Mouse (Mus musculus) testis, postnatal 10 days (tissue): ENCODE results near the gene Dync2li1.

Experiments
- DNase-seq: peaks from one replicate; pipeline ENCODE4 v3.0.0; 2021; ENCODE audit warnings: low spot score

Gene Dync2li1

DNA sequence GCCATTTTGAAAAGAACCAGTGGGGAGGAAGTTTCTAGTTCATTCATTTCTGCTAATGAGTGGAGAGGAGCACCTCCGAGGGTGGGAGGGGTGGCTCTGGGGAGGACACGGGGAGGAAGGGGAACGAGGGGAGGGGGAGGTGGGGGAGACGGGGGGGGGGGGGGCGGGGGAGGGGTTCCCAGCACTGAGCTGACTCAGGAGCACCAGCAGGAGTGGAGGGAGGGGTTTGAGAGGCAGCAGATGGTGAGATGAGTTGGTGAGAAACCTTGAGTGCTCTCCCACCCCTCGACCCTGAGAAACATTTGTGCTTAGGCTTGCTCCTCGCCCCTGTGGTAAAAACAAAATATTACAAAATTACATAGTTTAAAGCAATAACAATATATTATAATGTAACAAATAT lies 19.6 kb downstream of the Dync2li1 start:
- no peak for DNase-seq

DNA sequence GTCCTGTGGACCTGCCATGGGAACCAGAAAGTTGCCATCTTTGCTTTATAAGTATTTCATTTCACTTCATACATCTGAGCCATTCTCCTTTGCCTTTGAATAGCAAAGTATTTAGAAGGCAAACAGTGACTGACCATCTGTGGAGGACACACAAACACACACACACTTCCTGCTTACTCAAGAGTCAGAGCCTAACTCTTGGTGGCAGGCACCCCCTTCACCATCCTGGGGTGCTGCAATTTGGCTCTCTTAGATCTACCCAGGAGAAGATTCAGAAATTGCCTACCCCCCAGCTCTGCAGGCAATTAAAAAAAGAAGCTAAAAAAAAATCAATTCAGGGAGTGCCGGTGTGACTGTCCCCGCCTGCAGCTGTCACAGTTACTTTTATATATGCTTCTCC lies 20.2 kb downstream of the Dync2li1 start:
- no peak for DNase-seq

DNA sequence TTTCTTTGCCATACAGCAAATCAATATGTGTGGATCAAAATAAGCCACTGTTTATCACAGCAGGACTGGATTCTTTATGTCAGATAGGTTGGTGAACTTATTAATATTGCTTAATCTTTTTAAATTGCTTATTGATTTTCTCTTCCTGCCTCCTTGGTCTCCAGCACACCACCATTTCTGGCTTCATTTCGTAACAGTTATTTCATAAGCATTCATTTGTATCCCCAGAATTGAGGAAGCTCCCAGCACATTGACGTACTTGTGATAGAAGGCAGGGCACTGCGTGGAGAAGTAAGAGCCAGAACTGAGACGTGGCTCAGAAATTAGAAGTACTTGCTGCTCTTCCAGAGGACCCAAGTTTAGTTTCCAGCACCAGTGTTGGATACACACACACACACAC lies 21.3 kb downstream of the Dync2li1 start:
- DNase-seq: no peak

DNA sequence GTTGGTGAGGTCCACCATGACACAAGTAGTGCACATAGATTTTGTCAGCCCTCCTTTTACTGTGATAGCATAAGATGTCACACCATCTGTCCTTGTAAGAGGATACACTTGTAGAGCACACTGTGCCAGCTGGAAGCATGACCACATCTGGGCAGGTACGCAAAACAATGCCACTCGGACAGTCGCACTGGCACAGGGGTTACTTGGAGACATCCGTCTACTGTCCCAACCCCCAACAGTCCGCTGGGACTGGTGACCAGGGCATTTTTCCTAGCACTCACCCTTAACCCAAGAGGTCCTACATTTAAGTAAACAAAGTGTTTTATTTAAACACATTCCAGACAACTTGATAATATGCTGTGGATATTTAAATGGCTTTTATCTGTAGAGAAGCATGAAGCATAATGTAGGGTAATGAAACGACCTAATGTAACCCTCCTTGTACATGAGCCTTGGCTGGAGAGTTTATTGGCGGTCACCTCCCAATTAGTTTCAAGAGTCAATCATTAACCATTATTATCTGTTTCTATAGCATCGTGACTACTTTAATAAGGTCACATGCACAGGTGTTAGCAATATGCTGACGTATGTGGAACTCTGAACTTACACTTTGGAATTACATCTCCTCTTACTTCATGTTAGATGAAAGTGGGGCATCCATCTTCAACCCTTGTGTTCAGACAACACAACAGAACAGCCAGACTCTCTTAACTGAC lies 24.2 kb downstream of the Dync2li1 start:
- DNase-seq: no peak

DNA sequence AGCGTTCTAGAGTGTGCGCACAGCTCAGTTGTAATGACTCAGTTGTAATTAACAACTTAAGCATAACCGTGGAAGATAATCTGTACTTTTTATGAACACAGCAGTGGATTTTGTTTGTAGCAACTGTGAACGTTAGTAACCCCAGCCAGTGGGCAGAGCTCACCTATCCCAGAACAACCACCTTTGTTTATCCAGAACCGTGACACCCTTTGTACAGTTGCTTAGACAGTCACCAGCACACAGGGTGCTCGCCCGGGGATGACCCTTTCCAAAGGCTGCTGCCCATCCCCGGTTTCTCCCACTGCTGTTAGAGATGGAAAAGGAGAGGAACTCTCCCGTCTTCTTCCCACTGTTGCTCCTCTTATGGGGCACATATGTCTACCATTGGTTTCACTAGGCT lies 27.2 kb downstream of the Dync2li1 start:
- DNase-seq: no peak

DNA sequence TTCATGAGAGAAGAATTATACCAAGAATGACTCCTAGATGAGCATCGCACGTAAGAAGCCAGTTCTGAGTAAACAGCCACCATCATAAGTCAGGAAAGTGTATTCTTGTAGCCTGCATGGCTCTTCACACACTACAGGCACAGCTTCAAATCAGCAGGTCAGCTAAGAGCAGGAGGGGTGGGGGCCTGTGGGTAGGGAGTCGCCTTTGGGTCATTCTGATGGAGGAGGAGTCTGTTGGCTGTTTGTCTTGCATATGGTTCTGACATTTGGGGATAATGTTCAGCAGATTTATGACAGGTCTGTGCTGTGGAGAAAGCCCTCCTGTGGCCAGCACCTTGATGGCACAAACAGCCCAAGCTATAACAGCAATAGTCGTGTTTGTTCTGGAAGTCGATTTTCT lies 29.9 kb downstream of the Dync2li1 start:
- no peak for DNase-seq

DNA sequence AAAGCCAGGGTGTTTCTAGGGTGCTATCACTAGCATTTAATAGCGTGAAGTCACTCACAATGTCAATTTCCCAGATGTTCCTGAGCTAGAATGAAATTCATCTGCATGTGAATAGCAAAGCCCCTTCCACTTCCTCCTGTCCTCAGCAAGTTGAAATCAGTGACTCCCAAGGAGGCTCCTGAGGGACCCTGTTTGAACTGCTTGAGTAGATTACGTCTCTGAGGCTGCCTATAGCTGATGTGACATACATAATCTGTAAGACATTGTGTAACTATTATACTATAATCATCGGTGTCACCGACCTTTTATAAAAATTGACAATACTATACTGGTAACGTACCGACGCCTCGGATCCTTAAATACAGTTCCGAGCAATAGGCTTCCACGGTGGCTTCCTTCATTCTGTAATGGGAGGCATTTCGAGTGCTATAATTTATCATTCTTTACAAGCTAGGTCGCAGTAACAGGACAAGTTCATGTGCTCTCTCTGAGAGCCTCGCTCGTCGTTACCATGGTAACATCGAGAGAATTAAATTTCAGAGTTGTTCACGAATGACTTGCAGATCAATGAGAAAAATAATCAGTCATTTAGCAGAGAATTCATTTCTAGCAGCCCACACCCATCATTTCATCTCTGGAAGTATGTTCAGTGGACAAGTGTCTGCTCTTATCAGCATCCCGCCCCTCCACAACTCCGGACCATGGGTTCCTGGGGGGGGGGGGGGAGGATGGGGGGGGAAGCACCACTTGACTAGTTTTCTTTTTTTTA lies 30.5 kb downstream of the Dync2li1 start:
- DNase-seq: no peak

DNA sequence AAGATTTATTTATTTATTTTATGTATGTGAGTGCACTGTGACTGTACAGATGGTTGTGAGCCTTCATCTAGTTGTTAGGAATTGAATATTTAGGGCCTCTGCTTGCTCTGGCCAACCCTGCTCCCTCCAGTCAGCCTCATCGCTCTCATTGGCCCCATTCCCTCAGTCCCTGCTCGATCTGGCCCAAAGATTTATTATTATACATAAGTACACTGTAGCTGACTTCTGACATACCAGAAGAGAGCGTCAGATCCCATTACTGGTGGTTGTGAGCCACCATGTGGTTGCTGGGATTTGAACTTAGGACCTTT lies 31.1 kb downstream of the Dync2li1 start:
- no peak for DNase-seq

DNA sequence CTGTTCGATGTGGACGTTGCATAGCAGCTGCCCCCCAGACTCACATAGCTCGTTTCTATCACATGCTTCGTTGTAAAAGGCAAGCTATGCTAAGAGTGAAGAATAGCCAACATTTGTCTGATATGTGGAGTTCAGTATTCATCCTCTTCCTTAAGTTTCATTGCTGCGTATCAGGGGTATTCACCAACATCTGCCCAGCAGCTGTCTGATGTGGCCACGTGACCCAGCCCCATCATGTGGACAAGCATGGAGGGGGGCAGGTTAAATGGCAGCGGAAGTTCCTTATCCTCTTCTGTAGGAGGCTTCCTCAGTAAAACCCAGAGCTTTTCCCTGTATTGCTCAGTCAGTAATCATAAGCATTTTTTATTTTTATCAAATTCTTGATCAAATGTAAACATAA lies 31.5 kb downstream of the Dync2li1 start:
- no peak for DNase-seq

DNA sequence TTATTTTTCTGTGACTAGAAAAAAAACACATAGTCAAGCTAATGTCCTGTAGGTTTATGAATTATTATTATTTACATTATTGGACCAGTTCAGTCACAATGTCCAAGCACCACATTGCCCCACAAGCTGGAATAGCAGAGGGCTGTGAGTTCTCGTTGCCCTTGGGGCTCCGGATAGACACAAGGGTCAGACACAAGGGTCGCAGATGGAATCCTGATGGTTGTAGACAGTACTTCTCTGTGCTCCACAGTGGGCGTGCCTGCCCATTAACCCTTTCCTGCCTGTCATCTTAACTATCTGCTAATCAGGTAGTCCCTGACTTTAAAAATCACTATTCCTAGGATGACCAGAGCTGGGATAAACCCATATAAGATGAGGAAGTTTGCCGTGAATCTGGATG lies 31.9 kb downstream of the Dync2li1 start:
- no peak for DNase-seq

DNA sequence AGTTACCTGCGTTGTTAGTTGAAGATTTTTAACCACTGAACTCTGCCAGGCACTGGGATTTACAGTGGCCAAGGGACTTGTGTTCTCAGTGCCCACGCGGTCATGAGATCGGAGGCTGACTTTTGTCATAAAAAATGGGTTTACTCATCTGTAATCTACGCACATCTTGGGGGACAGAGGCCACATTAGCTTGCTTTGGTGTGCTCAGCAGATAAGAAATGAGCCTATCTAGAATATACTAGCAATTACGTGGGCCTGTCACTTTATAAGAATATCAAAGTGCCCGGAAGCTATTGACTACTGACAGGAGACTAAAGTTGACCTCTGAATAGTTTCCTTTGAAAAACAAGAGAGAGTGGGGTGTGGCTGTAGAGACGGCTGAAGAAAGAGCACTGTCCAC lies 32.7 kb downstream of the Dync2li1 start:
- DNase-seq: no peak

DNA sequence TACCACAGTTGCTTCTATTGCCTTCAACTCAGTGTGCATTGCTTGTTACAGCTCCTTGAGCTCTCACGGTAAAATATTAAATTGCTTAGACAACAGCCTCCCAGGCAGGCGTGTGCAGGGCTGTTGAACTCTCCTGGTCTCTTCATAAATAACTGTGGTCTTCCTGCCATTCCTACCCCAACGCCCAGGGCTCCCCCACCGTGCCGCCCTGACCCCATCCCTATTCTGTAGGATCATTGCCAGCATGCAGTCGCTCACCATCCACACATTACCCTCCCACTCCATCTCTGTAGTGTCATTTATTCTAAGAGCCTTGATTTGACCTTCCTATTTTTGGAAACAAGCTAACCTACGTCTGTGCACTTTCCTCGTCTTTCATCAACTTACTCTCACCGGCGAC lies 38.8 kb downstream of the Dync2li1 start:
- DNase-seq: no peak

DNA sequence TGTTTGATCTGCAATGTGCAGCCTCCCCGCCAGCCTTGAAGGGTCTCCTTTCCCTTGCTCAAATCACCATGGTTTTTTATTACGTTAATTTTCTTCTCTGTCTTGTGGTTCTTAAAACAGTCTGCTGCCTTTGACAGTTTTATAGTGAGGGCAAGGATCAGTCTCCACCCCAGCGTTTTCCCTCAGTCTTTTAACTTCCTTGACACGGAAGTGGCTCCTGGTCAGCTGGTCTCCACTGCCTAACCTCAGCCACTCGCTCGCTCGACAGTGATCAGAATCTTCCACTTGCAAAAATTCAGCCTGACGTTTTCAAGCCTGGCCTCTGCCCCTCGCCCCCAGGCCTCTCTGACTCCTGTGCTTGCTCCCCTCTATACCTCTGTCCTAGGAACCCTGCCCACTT lies 39.4 kb downstream of the Dync2li1 start:
- no peak for DNase-seq

DNA sequence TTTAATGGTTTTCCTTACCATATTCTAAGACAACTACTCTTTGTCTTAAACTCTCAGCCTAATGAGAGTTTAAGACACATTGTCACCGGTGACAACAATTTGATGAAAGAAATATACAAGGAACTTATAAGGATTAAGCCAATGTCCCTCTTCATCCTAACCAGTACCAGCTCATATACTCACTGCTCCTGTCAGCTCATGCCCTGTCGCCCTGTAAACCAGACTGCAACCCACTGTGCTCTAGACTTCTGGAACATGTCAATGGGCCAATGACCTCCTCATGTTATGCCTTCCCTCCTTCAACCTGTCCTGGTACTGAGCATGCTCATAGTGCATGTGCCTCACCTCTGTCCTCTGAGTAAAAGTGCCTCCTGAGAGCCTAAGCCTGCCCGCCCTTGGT lies 41.6 kb downstream of the Dync2li1 start:
- no peak for DNase-seq

DNA sequence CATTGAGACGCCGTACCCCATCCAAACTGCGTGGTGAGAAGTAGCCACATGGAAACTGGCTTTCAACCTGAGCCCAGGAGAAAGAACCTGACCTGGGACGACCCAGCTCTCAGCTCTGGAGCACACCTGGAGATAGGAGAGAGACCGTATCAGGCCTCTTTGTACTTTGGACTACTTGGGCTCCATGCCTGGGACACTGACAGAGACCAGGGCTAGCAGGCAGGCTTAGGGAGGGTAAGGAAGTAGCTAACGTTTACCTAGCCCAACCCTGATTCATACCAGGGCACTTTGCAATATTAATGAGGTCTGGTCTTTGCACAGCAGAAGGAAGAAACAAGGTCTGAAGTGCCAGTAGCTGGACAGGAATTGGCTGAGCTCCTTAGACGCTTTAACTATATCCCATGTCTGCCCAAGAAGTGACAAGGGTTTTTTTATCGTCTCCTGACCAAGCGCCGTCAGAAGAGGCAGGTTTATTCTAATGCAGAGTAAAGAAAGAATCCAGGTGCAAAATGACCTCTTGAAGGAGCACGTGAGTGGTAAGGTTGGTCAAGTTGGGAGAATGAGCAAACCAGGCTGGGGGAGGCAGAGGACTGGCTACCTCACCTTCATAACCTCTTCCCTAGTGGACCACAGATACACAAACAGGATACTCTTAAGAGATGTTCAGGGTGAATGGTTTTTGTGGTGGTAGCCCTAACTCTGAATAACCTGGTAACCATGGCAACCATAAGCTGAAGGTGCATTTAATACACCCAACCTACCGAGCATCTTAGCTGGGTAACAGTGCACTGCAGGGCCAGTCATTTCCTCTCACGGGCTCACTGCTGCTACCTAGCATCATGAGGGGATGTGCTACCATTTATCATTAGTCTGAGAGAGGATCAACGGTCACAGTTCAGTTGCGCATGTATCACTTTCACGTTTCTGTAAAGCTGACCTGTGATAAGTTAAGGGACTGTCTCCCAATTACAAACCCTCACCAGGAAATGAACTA lies 46.4 kb downstream of the Dync2li1 start:
- no peak for DNase-seq

DNA sequence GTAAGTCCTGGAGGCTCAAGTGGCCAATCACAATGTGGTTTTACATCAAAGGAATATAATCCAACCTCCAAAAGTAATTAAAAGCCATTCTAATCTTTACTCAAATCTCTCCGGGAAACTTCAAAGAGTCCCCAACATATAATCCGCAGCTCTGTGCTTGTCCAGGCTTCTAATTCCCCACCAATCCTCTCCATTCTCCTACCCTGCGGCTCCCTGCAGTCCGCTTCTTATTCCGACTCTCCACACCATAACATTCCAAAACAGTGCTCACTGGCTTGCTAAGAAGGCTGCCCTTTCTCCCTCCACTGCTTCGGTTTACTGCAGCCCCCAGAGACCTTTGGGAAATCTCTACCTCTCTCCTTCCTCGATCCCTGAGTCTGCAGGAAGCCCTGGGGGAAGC lies 47.8 kb downstream of the Dync2li1 start:
- no peak for DNase-seq

DNA sequence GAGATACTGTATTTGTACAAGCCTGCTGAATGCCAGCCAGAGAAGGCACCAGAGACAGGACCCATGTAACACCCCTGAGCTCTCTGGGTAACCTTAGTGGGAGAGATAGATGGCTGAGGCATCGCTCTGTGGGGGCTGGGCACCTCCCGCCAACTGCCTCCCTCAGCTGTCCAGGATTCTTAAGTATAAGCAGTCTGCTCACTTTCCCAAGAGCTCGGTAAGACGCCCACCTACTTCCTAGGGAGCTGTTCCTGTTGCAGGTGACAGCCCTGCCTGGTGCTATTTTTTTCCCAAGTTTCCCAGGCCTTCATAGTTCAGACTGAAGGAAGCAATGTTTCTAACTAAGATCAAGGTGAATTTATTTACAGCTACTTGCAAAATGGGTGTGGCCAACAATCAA lies 48.9 kb downstream of the Dync2li1 start:
- DNase-seq: no peak

DNA sequence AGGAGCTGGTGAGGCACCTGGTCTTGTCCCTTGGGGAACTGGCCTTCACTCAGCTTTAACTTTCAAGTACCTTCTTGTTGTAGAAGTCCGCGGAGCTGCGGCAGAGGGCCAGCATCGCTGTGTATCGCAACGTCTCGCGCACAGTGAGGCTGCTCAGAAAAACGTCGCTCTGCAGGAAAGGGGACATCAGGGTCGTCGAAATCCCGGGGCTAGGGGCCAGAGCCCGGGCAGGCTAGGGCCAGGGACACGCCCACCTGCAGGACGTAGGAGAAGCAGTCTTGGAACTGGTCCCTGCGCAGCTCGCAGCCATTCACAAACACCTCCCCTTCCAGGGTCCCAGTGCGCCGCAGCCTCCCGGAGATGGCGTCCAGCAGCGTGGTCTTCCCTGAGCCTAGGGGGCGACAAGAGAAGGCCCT lies 49.7 kb downstream of the Dync2li1 start, which contains the start of gene Abcg8:
Gene Abcg8 (plus strand): TSS at position 352 of the 416 bp plus-strand sequence.
- DNase-seq: peak; percentile 59

DNA sequence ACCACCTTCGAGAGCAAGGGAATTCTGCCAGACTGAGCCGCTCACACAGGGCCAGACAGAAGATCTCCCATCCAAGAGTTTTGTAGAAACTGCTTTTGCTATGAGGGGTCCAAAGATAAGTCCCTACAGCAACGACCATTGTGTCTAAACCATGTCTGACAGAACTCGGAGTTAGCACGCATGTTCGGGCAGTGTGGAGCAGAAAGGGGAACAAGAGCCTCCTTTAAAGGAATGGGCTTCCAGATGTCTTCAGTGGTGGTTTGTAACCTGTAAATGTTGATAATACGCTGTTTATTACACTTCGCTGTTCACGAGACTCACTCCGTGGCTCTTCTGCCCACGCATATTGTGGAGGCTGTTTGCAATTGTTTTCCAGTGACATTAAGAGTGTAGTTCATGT lies 51.3 kb downstream of the Dync2li1 start:
- no peak for DNase-seq

DNA sequence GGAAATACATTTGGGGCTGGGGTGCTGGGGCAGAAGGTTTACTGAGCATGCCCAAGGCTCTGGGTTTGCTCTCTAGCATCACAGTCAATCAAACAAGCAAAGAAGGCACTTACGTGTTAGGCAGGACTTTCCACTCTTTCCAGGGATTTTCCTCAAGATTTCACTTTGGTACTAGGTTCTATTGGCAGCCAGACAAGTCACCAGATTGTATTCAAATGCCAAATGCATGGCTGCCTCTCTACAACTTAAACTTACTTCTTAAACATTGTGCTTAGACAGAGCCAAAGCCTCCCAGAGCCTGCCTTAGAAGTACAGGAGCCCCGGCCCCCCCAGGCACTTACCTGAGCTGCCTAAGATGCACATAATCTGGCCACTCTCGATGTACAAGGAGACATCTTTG lies 55.4 kb downstream of the Dync2li1 start:
- DNase-seq: no peak

DNA sequence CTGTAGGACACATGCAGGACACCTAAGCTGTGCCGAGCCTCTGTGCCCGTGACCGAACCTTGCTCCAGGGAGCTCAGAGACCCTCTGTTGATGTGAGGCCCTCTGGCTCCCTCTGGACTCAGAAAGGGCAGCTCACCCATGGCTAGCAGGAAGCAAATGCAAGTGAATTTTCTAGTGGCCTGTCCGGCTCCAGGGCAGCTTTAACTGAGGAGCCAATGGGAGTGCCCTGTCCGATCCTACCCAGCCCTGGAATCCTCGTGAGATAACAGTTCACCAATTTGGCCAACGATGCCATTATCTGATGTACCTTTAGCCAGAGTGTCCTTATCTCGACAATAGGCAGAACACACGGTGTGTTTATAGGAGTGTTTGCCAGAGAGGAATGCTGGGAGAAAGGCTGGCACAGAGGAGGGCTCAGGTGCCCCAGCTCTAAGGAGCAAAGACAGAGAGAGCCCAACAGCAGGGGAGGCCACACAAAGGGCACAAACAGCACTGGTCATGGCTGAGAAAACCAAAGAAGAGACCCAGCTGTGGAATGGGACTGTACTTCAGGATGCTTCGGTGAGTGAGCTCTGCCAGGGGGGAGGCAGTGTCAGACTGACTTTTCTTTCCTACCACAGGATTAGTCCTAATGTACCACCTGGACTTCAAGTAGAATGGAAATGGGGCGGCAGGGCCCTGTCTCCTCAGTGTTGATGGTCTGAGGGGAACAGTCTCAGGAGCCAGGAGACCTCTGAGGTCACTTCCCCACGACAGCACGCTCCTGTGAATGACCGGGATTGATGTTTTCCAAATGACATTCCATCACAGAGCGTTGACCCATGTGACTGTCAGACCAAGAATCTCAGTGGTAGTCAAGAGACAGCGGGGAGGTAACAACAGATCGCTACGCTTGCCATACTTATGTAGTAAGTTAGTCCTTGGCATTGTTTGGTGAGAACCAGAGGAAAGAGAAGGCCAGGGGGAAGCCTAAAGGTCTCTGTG lies 56.7 kb downstream of the Dync2li1 start, which contains the start of gene Abcg5:
Gene Abcg5 (minus strand): TSS at position 278 of the 984 bp plus-strand sequence.
- DNase-seq: no peak
